Mouse (Mus musculus) heart, adult 2 months (tissue): ENCODE data around the gene Lrrc8d. TPM values are rescaled to one million over a fixed set of nuclear protein-coding genes. Genes with fewer than 3 reads are reported as not detected.

Experiments
- DNase-seq, 2 experiments: peaks; one replicate each; pipeline ENCODE4 v3.0.0; 2021
- H3K27ac ChIP-seq: fragments of 200-600 bp; 2 replicates; pipeline ENCODE4 v1.8.1; 2022
- H3K27me3 ChIP-seq: fragments of 200-500 bp; 2 replicates; pipeline ENCODE4 v1.6.1; 2012; ENCODE audit warnings: mild to moderate bottlenecking, low read length, inconsistent platforms, mixed read lengths; ENCODE audit not compliant: control insufficient read depth, insufficient read depth
- H3K36me3 ChIP-seq: fragments of 200-500 bp; 2 replicates; pipeline ENCODE4 v1.6.1; 2012; ENCODE audit warnings: low read length, inconsistent platforms; ENCODE audit not compliant: control insufficient read depth, insufficient read depth
- H3K4me1 ChIP-seq: fragments of 200-500 bp; 2 replicates; pipeline ENCODE4 v1.6.1; 2011; ENCODE audit warnings: low read length; ENCODE audit not compliant: control insufficient read depth, insufficient read depth
- H3K4me3 ChIP-seq: fragments of 200-600 bp; 2 replicates; pipeline ENCODE4 v1.8.1; 2022
- H3K79me2 ChIP-seq: fragments of 200-500 bp; replicated peaks from 2 replicates; pipeline ENCODE4 v1.6.1; 2012; ENCODE audit warnings: mild to moderate bottlenecking, inconsistent platforms, low read length, moderate library complexity, mixed read lengths; ENCODE audit not compliant: control insufficient read depth, insufficient read depth
- H3K9ac ChIP-seq: fragments of 200-500 bp; 2 replicates; pipeline ENCODE4 v1.6.1; 2012; ENCODE audit warnings: low read depth, mild to moderate bottlenecking, control low read depth, inconsistent platforms, low read length, mixed read lengths
- CTCF ChIP-seq: fragments of 200-600 bp; IDR thresholded peaks from 2 replicates; pipeline ENCODE4 v1.8.1; 2022; ENCODE audit warnings: antibody characterized with exemption, mild to moderate bottlenecking, moderate library complexity
- EP300 ChIP-seq: fragments of 200-500 bp; IDR thresholded peaks from 2 replicates; pipeline ENCODE4 v1.6.1; 2011; ENCODE audit warnings: low read depth, low read length, control low read depth; ENCODE audit not compliant: insufficient read depth
- POLR2A ChIP-seq: fragments of 200-500 bp; IDR thresholded peaks from 2 replicates; pipeline ENCODE4 v1.6.1; 2011; ENCODE audit warnings: mild to moderate bottlenecking, low read depth, low read length, control low read depth; ENCODE audit not compliant: insufficient read depth
- WGBS: fragments of 180-500 bp; shearing (Covaris S2); methylation state at CpG from one replicate; pipeline ENCODE4 v1.1.7; 2018; 5-methylcytosine and 5-hydroxymethylcytosine counted together
- intact Hi-C: fragments of 180-260 bp; cut with DNase I; formaldehyde crosslinking; loops from one replicate; pipeline ENCODE4 v1.15.1; 2025
- polyA plus RNA-seq: library from polyadenylated mRNA; depleted of rRNA; stranded (reverse); fragments of >200 nt; gene quantifications from 2 replicates; pipeline ENCODE4 v1.2.3, GENCODE M21; 2012
- total RNA-seq, 2 experiments: library from RNA; stranded (reverse); gene quantifications; 2 replicates each; pipeline ENCODE4 v1.2.3; 2021

The Lrrc8d gene
- total and polyA plus RNA-seq, 3 experiments = 4.3 to 8.8 (median 8.0) TPM

GRCm38 (mm10) chr5:105690502-105691454 is 9.0 kb upstream of the Lrrc8d start:
- no peak for DNase-seq
- WGBS = 78% methylated on average over 10 of the region's 10 CpGs
- H3K9ac ChIP-seq = no peak overlapping the region
- no peaks in the 10 kb centered on the region for H3K79me2 ChIP-seq
- H3K27ac ChIP-seq = no peak overlapping the region
- no peak for TF ChIP-seq POLR2A
- no peak for TF ChIP-seq CTCF
- TF ChIP-seq EP300 = no peak
- H3K4me1 ChIP-seq = no peaks in the 10 kb centered on the region; the same call in 1 of the 2 replicates
- no peak overlapping the region for H3K4me3 ChIP-seq
- no peaks in the 10 kb centered on the region for H3K36me3 ChIP-seq
- intact Hi-C loops = loop anchor here (5.0 kb wide), 1 partner anchor 42 kb away; no protein-coding TSS in a partner anchor
- H3K27me3 ChIP-seq = no peaks in the 10 kb centered on the region

- intact Hi-C loops = loop anchor here (5.0 kb wide), 1 partner anchor 41 kb away; no protein-coding TSS in a partner anchor
- WGBS = 90% methylated on average over 7 of the region's 7 CpGs
- TF ChIP-seq CTCF (peak; percentile 79), POLR2A (no peak), EP300 (no peak)
- Histone ChIP-seq H3K9ac (no peak overlapping the region), H3K36me3 (no peaks in the 10 kb centered on the region), H3K27ac (no peak overlapping the region), H3K4me3 (no peak overlapping the region), H3K27me3 (no peaks in the 10 kb centered on the region), H3K4me1 (no peaks in the 10 kb centered on the region; the same call in 1 of the 2 replicates), H3K79me2 (no peaks in the 10 kb centered on the region)
- DNase-seq = no peak
Observed at GRCm38 (mm10) chr5:105691645-105692044, 8.1 kb upstream of the Lrrc8d start.

GRCm38 (mm10) chr5:105694339-105694930 is 5.3 kb upstream of the Lrrc8d start:
- peaks cover under 1% of the 10 kb centered on the region; the same call in 1 of the 2 replicates for H3K4me1 ChIP-seq
- 48% methylated on average over 7 of the region's 7 CpGs for WGBS
- H3K27ac ChIP-seq = no peak overlapping the region
- DNase-seq = no peak
- no peaks in the 10 kb centered on the region for H3K79me2 ChIP-seq
- no peak overlapping the region for H3K4me3 ChIP-seq
- no peak for TF ChIP-seq CTCF
- no peak for TF ChIP-seq EP300
- TF ChIP-seq POLR2A = no peak
- no peaks in the 10 kb centered on the region for H3K36me3 ChIP-seq
- no peaks in the 10 kb centered on the region for H3K27me3 ChIP-seq
- intact Hi-C loops = loop anchor here (5.0 kb wide), 1 partner anchor 38 kb away; no protein-coding TSS in a partner anchor
- no peak overlapping the region for H3K9ac ChIP-seq

- Histone ChIP-seq H3K27me3 (no peaks in the 10 kb centered on the region), H3K36me3 (no peaks in the 10 kb centered on the region), H3K27ac (no peak overlapping the region), H3K4me3 (no peak overlapping the region), H3K4me1 (peaks cover 1% of the 10 kb centered on the region; the same call in 1 of the 2 replicates), H3K79me2 (no peaks in the 10 kb centered on the region), H3K9ac (no peak overlapping the region)
- intact Hi-C loops = no loop called here
- DNase-seq = peak in 1 of 2 experiments; percentile 33
- 54% methylated on average over 6 of the region's 6 CpGs for WGBS
- TF ChIP-seq EP300 = no peak
- TF ChIP-seq POLR2A = no peak
Observed at GRCm38 (mm10) chr5:105696049-105696448, 3.7 kb upstream of the Lrrc8d start.

- intact Hi-C loops = no loop called here
- Histone ChIP-seq H3K9ac (no peak overlapping the region), H3K4me3 (no peak overlapping the region), H3K36me3 (no peaks in the 10 kb centered on the region), H3K27ac (no peak overlapping the region), H3K27me3 (no peaks in the 10 kb centered on the region), H3K4me1 (peaks cover 1% of the 10 kb centered on the region; the same call in 1 of the 2 replicates), H3K79me2 (no peaks in the 10 kb centered on the region)
- TF ChIP-seq CTCF (no peak), EP300 (no peak), POLR2A (no peak)
- 89% methylated on average over 3 of the region's 3 CpGs for WGBS
- DNase-seq = no peak
Observed at GRCm38 (mm10) chr5:105697886-105698285, 1.9 kb upstream of the Lrrc8d start.
